Mouse (Mus musculus) lung, embryonic 16.5 days (tissue): ENCODE results near the gene Gm49388. TPM values are rescaled to one million over a fixed set of nuclear protein-coding genes. Genes with fewer than 3 reads are reported as not detected.

Experiments
- ATAC-seq: fragments of 200-750 bp; cut with Nextera tagmentation; 2 replicates; pipeline ENCODE4 v1.8.0; 2017; ENCODE audit warnings: low read depth, mild to moderate bottlenecking, moderate library complexity
- H3K27ac ChIP-seq: fragments of 300-500 bp; sonication (generic); 2 replicates; pipeline ENCODE4 v1.5.1; 2014; ENCODE audit warnings: mild to moderate bottlenecking, control low read depth, low read length
- H3K27me3 ChIP-seq: fragments of 300-500 bp; sonication (generic); 2 replicates; pipeline ENCODE4 v1.6.1; 2014; ENCODE audit warnings: low read depth, low read length, mixed read lengths; ENCODE audit not compliant: control insufficient read depth, insufficient read depth
- H3K36me3 ChIP-seq: fragments of 300-500 bp; sonication (generic); 2 replicates; pipeline ENCODE4 v1.6.1; 2014; ENCODE audit warnings: low read length; ENCODE audit not compliant: control insufficient read depth, insufficient read depth
- H3K4me1 ChIP-seq: fragments of 300-500 bp; sonication (generic); replicated peaks from 2 replicates; pipeline ENCODE4 v1.6.1; 2014; ENCODE audit warnings: low read length, mixed read lengths; ENCODE audit not compliant: control insufficient read depth, insufficient read depth
- H3K4me2 ChIP-seq: fragments of 300-500 bp; sonication (generic); 2 replicates; pipeline ENCODE4 v1.6.1; 2014; ENCODE audit warnings: low read depth, low read length, control low read depth
- H3K4me3 ChIP-seq: fragments of 300-500 bp; sonication (generic); 2 replicates; pipeline ENCODE4 v1.5.1; 2014; ENCODE audit warnings: mild to moderate bottlenecking, low read length, control low read depth
- H3K9ac ChIP-seq: fragments of 300-500 bp; sonication (generic); 2 replicates; pipeline ENCODE4 v1.6.1; 2014; ENCODE audit warnings: low read length, control low read depth
- H3K9me3 ChIP-seq: fragments of 300-500 bp; sonication (generic); 2 replicates; pipeline ENCODE4 v1.6.1; 2016; ENCODE audit warnings: low read length; ENCODE audit not compliant: control insufficient read depth
- WGBS: fragments of 180-500 bp; shearing (Covaris S2); extraction: QIAGEN DNeasy Blood & Tissue Kit; methylation state at CpG from one replicate; pipeline ENCODE4 v1.1.7; 2014; 5-methylcytosine and 5-hydroxymethylcytosine counted together
- polyA plus RNA-seq: library from polyadenylated mRNA; unstranded; fragments of >200 nt; fragmentation: Nextera tagmentation; extraction: Ambion mirVana; gene quantifications from 2 replicates; pipeline ENCODE4 v1.2.1, GENCODE M21; 2015

The Gm49388 gene
- polyA plus RNA-seq, 1 experiment from 2014 or later: not detected

GRCm38 (mm10) chr7:127810650-127811049 lies 25.2 kb downstream of the Gm49388 start:
- H3K27ac ChIP-seq: no peak overlapping the region
- 76% methylated on average over 10 of the region's 10 CpGs for WGBS
- no peaks in the 10 kb centered on the region for H3K9me3 ChIP-seq
- peaks cover under 1% of the 10 kb centered on the region; the same call in 1 of the 2 replicates for H3K4me1 ChIP-seq
- H3K27me3 ChIP-seq: no peaks in the 10 kb centered on the region
- ATAC-seq: no peak
- no peak overlapping the region for H3K4me3 ChIP-seq
- no peaks in the 10 kb centered on the region for H3K36me3 ChIP-seq
- no peak overlapping the region for H3K9ac ChIP-seq
- H3K4me2 ChIP-seq: no peak overlapping the region

GRCm38 (mm10) chr7:127811240-127811639 lies 25.8 kb downstream of the Gm49388 start:
- WGBS: 75% methylated on average over 4 of the region's 4 CpGs
- ATAC-seq: no peak

GRCm38 (mm10) chr7:127812292-127812691 lies 26.9 kb downstream of the Gm49388 start:
- Histone ChIP-seq H3K9me3 (no peaks in the 10 kb centered on the region), H3K4me2 (no peak overlapping the region), H3K27me3 (no peaks in the 10 kb centered on the region), H3K4me1 (peaks cover 3% of the 10 kb centered on the region; the same call in 1 of the 2 replicates), H3K9ac (no peak overlapping the region), H3K36me3 (no peaks in the 10 kb centered on the region), H3K27ac (no peak overlapping the region), H3K4me3 (no peak overlapping the region)
- WGBS: 76% methylated on average over 3 of the region's 3 CpGs
- no peak for ATAC-seq

More at GRCm38 (mm10) chr7:127811240-127811639, 25.8 kb downstream of the Gm49388 start:
- Histone ChIP-seq H3K9ac (no peak overlapping the region), H3K9me3 (no peaks in the 10 kb centered on the region), H3K4me1 (peaks cover 3% of the 10 kb centered on the region; the same call in 1 of the 2 replicates), H3K36me3 (no peaks in the 10 kb centered on the region), H3K4me3 (no peak overlapping the region), H3K4me2 (no peak overlapping the region), H3K27ac (no peak overlapping the region), H3K27me3 (no peaks in the 10 kb centered on the region)

GRCm38 (mm10) chr7:127813821-127814220 lies 28.4 kb downstream of the Gm49388 start:
- H3K27ac ChIP-seq: peak overlapping the region; percentile 1; the same call in 1 of the 2 replicates
- no peak for ATAC-seq
- no peak overlapping the region for H3K4me3 ChIP-seq
- H3K9ac ChIP-seq: no peak overlapping the region
- peaks cover 3% of the 10 kb centered on the region; the same call in 1 of the 2 replicates for H3K4me1 ChIP-seq
- no peaks in the 10 kb centered on the region for H3K9me3 ChIP-seq
- H3K27me3 ChIP-seq: no peaks in the 10 kb centered on the region
- no peaks in the 10 kb centered on the region for H3K36me3 ChIP-seq
- H3K4me2 ChIP-seq: no peak overlapping the region
- WGBS: 59% methylated on average over 4 of the region's 4 CpGs

- Histone ChIP-seq H3K4me1 (peaks cover 3% of the 10 kb centered on the region; the same call in 1 of the 2 replicates), H3K4me2 (no peak overlapping the region), H3K36me3 (no peaks in the 10 kb centered on the region), H3K4me3 (no peak overlapping the region), H3K27ac (peak overlapping the region; percentile 1; the same call in 1 of the 2 replicates), H3K9me3 (no peaks in the 10 kb centered on the region), H3K9ac (no peak overlapping the region), H3K27me3 (no peaks in the 10 kb centered on the region)
- 62% methylated on average over 19 of the region's 19 CpGs for WGBS
- peak; percentile 68; the same call in 1 of the 2 replicates for ATAC-seq
These were observed 29.0 kb downstream of the Gm49388 start for GRCm38 (mm10) chr7:127814241-127814921.

GRCm38 (mm10) chr7:127815116-127815665 lies 29.8 kb downstream of the Gm49388 start:
- Histone ChIP-seq H3K4me3 (no peak overlapping the region), H3K4me1 (peaks cover 3% of the 10 kb centered on the region; the same call in 1 of the 2 replicates), H3K36me3 (no peaks in the 10 kb centered on the region), H3K27me3 (no peaks in the 10 kb centered on the region), H3K9ac (no peak overlapping the region), H3K9me3 (no peaks in the 10 kb centered on the region), H3K4me2 (no peak overlapping the region), H3K27ac (no peak overlapping the region)
- ATAC-seq: no peak
- 77% methylated on average over 15 of the region's 15 CpGs for WGBS

- Histone ChIP-seq H3K4me2 (no peak overlapping the region), H3K9me3 (no peaks in the 10 kb centered on the region), H3K36me3 (no peaks in the 10 kb centered on the region), H3K4me3 (no peak overlapping the region), H3K27me3 (no peaks in the 10 kb centered on the region), H3K27ac (peak overlapping the region; percentile 17; the same call in 1 of the 2 replicates), H3K9ac (no peak overlapping the region; the same call in 1 of the 2 replicates), H3K4me1 (peaks cover 3% of the 10 kb centered on the region; the same call in 1 of the 2 replicates)
- WGBS: 53% methylated on average over 15 of the region's 15 CpGs
- ATAC-seq: peak; percentile 54
These were observed 30.8 kb downstream of the Gm49388 start for GRCm38 (mm10) chr7:127815954-127816821.

GRCm38 (mm10) chr7:127817053-127817452 lies 31.6 kb downstream of the Gm49388 start:
- H3K36me3 ChIP-seq: no peaks in the 10 kb centered on the region
- no peak overlapping the region for H3K4me3 ChIP-seq
- no peaks in the 10 kb centered on the region for H3K9me3 ChIP-seq
- no peak overlapping the region for H3K9ac ChIP-seq
- peaks cover 3% of the 10 kb centered on the region; the same call in 1 of the 2 replicates for H3K4me1 ChIP-seq
- H3K27me3 ChIP-seq: no peaks in the 10 kb centered on the region
- no peak overlapping the region for H3K4me2 ChIP-seq
- H3K27ac ChIP-seq: no peak overlapping the region
- no peak for ATAC-seq
- WGBS: 71% methylated on average over 7 of the region's 7 CpGs

- Histone ChIP-seq H3K9ac (no peak overlapping the region), H3K4me3 (no peak overlapping the region), H3K9me3 (no peaks in the 10 kb centered on the region), H3K4me1 (peaks cover 3% of the 10 kb centered on the region; the same call in 1 of the 2 replicates), H3K27ac (no peak overlapping the region), H3K36me3 (no peaks in the 10 kb centered on the region), H3K27me3 (no peaks in the 10 kb centered on the region), H3K4me2 (no peak overlapping the region)
- ATAC-seq: no peak
- 76% methylated on average over 5 of the region's 5 CpGs for WGBS
These were observed 32.4 kb downstream of the Gm49388 start for GRCm38 (mm10) chr7:127817776-127818175.
